Mouse (Mus musculus) large intestine, adult 2 months (tissue): Measurements from ENCODE around the gene Kcnip1. TPM values are rescaled to one million over a fixed set of nuclear protein-coding genes. Genes with fewer than 3 reads are reported as not detected.

Experiments used
- DNase-seq: peaks from one replicate; pipeline ENCODE4 v3.0.0-alpha.2; 2012; ENCODE audit warnings: low read depth, low spot score
- WGBS: fragments of 180-500 bp; shearing (Covaris S2); methylation state at CpG from one replicate; pipeline ENCODE4 v1.1.7; 2018; 5-methylcytosine and 5-hydroxymethylcytosine counted together
- polyA plus RNA-seq: library from polyadenylated mRNA; depleted of rRNA; stranded (reverse); fragments of >200 nt; gene quantifications from 2 replicates; pipeline ENCODE4 v1.2.3, GENCODE M21; 2012

Kcnip1 gene
- polyA plus RNA-seq, 1 experiment = 0.50 TPM

GRCm38 (mm10) chr11:33861823-33862222 is 131.1 kb downstream of the Kcnip1 start:
- DNase-seq = no peak

GRCm38 (mm10) chr11:33860905-33861582 is 131.9 kb downstream of the Kcnip1 start:
- DNase-seq = no peak
- WGBS = 70% methylated on average over 4 of the region's 4 CpGs

- no peak for DNase-seq
- WGBS = 45% methylated on average over 11 of the region's 11 CpGs
Measured at GRCm38 (mm10) chr11:33849614-33850013, 143.3 kb downstream of the Kcnip1 start.

GRCm38 (mm10) chr11:33848685-33849084 is 144.3 kb downstream of the Kcnip1 start:
- no peak for DNase-seq
- WGBS = 88% methylated on average over 3 of the region's 3 CpGs

- 60% methylated on average over 5 of the region's 5 CpGs for WGBS
- DNase-seq = no peak
Measured at GRCm38 (mm10) chr11:33845931-33846330, 147.0 kb downstream of the Kcnip1 start.

GRCm38 (mm10) chr11:33843294-33843864 is 149.6 kb downstream of the Kcnip1 start:
- WGBS = 3% methylated on average over 52 of the region's 52 CpGs
- DNase-seq = no peak

GRCm38 (mm10) chr11:33839049-33839448 is 153.9 kb downstream of the Kcnip1 start:
- 88% methylated on average over 3 of the region's 3 CpGs for WGBS
- DNase-seq = no peak

- 57% methylated on average over 2 of the region's 2 CpGs for WGBS
- DNase-seq = no peak
Measured at GRCm38 (mm10) chr11:33829774-33830173, 163.2 kb downstream of the Kcnip1 start.

GRCm38 (mm10) chr11:33827829-33828206 is 165.1 kb downstream of the Kcnip1 start:
- WGBS = 67% methylated on average over 6 of the region's 6 CpGs
- no peak for DNase-seq

- WGBS = 65% methylated on average over 12 of the region's 12 CpGs
- no peak for DNase-seq
Measured at GRCm38 (mm10) chr11:33827085-33827828, 165.7 kb downstream of the Kcnip1 start.

GRCm38 (mm10) chr11:33824739-33825138 is 168.2 kb downstream of the Kcnip1 start:
- 39% methylated on average over 6 of the region's 6 CpGs for WGBS
- no peak for DNase-seq

GRCm38 (mm10) chr11:33821331-33821730 is 171.6 kb downstream of the Kcnip1 start:
- DNase-seq = no peak

GRCm38 (mm10) chr11:33820876-33821275 is 172.1 kb downstream of the Kcnip1 start:
- WGBS = 75% methylated on average over 7 of the region's 7 CpGs
- DNase-seq = no peak

More at GRCm38 (mm10) chr11:33821331-33821730, 171.6 kb downstream of the Kcnip1 start:
- WGBS = 84% methylated on average over 5 of the region's 5 CpGs

- DNase-seq = no peak
- WGBS = 25% methylated on average over 5 of the region's 5 CpGs
Measured at GRCm38 (mm10) chr11:33818861-33819503, 174.0 kb downstream of the Kcnip1 start.

GRCm38 (mm10) chr11:33816020-33816419 is 176.9 kb downstream of the Kcnip1 start:
- WGBS = 50% methylated on average over 3 of the region's 3 CpGs

GRCm38 (mm10) chr11:33810105-33810504 is 182.8 kb downstream of the Kcnip1 start:
- DNase-seq = no peak
- WGBS = 66% methylated on average over 7 of the region's 7 CpGs

More at GRCm38 (mm10) chr11:33816020-33816419, 176.9 kb downstream of the Kcnip1 start:
- no peak for DNase-seq

GRCm38 (mm10) chr11:33803093-33803492 is 189.9 kb downstream of the Kcnip1 start:
- no peak for DNase-seq
- 83% methylated on average over 2 of the region's 2 CpGs for WGBS

GRCm38 (mm10) chr11:33800436-33801088 is 192.4 kb downstream of the Kcnip1 start:
- WGBS = 39% methylated on average over 10 of the region's 10 CpGs
- no peak for DNase-seq

- 6% methylated on average over 1 of the region's 1 CpGs for WGBS
- DNase-seq = no peak
Measured at GRCm38 (mm10) chr11:33799933-33800332, 193.0 kb downstream of the Kcnip1 start.
